Mouse (Mus musculus): ENCODE measurements around the gene Olfr745. TPM values are rescaled to one million over a fixed set of nuclear protein-coding genes. Genes with fewer than 3 reads are reported as not detected.

The Olfr745 gene
- not detected in 2 replicates for polyA plus RNA-seq (2015; fragmentation: Nextera tagmentation; extraction: Ambion mirVana)

- Histone ChIP-seq H3K27ac (replicated peaks) (no peak within 1 kb of the TSS), H3K4me3 (replicated peaks) (no peak within 1 kb of the TSS), H3K4me1 (no peaks in the 10 kb centered on the region), H3K4me2 (no peak within 1 kb of the TSS), H3K27me3 (replicated peaks) (no peaks in the 10 kb centered on the region), H3K9me3 (replicated peaks) (no peaks in the 10 kb centered on the region), H3K36me3 (no peaks in the 10 kb centered on the region), H3K9ac (replicated peaks) (no peak within 1 kb of the TSS)
- ATAC-seq (ENCODE audit: low FRiP score): no peak
- 88% methylated on average over 2 of the region's 2 CpGs for WGBS
Observed at GRCm38 (mm10) chr14:50639088-50639487, at the start of gene Olfr745. Olfr745 (plus strand) TSS chr14:50639388.

GRCm38 (mm10) chr14:50614579-50614978 lies 24.6 kb upstream of the Olfr745 start, which contains the start of gene Olfr744:
Olfr744 (plus strand) TSS chr14:50614879.
- Histone ChIP-seq H3K4me1 (no peaks in the 10 kb centered on the region), H3K4me3 (replicated peaks) (no peak within 1 kb of the TSS), H3K27me3 (replicated peaks) (no peaks in the 10 kb centered on the region), H3K27ac (replicated peaks) (no peak within 1 kb of the TSS), H3K36me3 (no peaks in the 10 kb centered on the region), H3K4me2 (no peak within 1 kb of the TSS), H3K9ac (replicated peaks) (no peak within 1 kb of the TSS), H3K9me3 (replicated peaks) (no peaks in the 10 kb centered on the region)
- no peak for ATAC-seq (ENCODE audit: low FRiP score)
- 95% methylated on average over 2 of the region's 2 CpGs for WGBS

GRCm38 (mm10) chr14:50646783-50647182 lies 7.6 kb downstream of the Olfr745 start, which contains the start of gene Olfr746:
Olfr746 (plus strand) TSS chr14:50647083.
- H3K4me2 ChIP-seq: no peak within 1 kb of the TSS
- H3K4me1 ChIP-seq: no peaks in the 10 kb centered on the region
- no peaks in the 10 kb centered on the region for H3K9me3 ChIP-seq (replicated peaks)
- H3K27me3 ChIP-seq (replicated peaks): no peaks in the 10 kb centered on the region
- no peak within 1 kb of the TSS for H3K9ac ChIP-seq (replicated peaks)
- no peak for ATAC-seq (ENCODE audit: low FRiP score)
- no peak within 1 kb of the TSS for H3K4me3 ChIP-seq (replicated peaks)
- H3K27ac ChIP-seq (replicated peaks): no peak within 1 kb of the TSS
- no peaks in the 10 kb centered on the region for H3K36me3 ChIP-seq

- H3K4me1 ChIP-seq: no peaks in the 10 kb centered on the region
- no peaks in the 10 kb centered on the region for H3K36me3 ChIP-seq
- H3K27me3 ChIP-seq (replicated peaks): no peaks in the 10 kb centered on the region
- no peak within 1 kb of the TSS for H3K4me2 ChIP-seq
- no peaks in the 10 kb centered on the region for H3K9me3 ChIP-seq (replicated peaks)
- no peak within 1 kb of the TSS for H3K9ac ChIP-seq (replicated peaks)
- H3K27ac ChIP-seq (replicated peaks): no peak within 1 kb of the TSS
- WGBS: 95% methylated on average over 3 of the region's 3 CpGs
- H3K4me3 ChIP-seq (replicated peaks): no peak within 1 kb of the TSS
- no peak for ATAC-seq (ENCODE audit: low FRiP score)
Observed at GRCm38 (mm10) chr14:50693106-50693505, 53.9 kb downstream of the Olfr745 start, which contains the start of gene Olfr747. Olfr747 (minus strand) TSS chr14:50693206.

Other genes with a start within 250 kb of the Olfr745 start
- gene Olfr738, start 231.8 kb upstream of the Olfr745 start, polyA plus RNA-seq (2015; fragmentation: Nextera tagmentation; extraction: Ambion mirVana): not detected in 2 replicates
- gene Olfr739, start 220.8 kb upstream of the Olfr745 start, polyA plus RNA-seq (2015; fragmentation: Nextera tagmentation; extraction: Ambion mirVana): not detected in 2 replicates
- gene Olfr740, start 193.8 kb upstream of the Olfr745 start, polyA plus RNA-seq (2015; fragmentation: Nextera tagmentation; extraction: Ambion mirVana): not detected in 2 replicates
- gene Olfr741, start 166.7 kb upstream of the Olfr745 start, polyA plus RNA-seq (2015; fragmentation: Nextera tagmentation; extraction: Ambion mirVana): not detected in 2 replicates
- not detected in 2 replicates for gene Olfr742, start 135.8 kb upstream of the Olfr745 start, polyA plus RNA-seq (2015; fragmentation: Nextera tagmentation; extraction: Ambion mirVana)
- not detected in 2 replicates for gene Olfr743, start 117.5 kb upstream of the Olfr745 start, polyA plus RNA-seq (2015; fragmentation: Nextera tagmentation; extraction: Ambion mirVana)
- gene Olfr744, start 24.5 kb upstream of the Olfr745 start, polyA plus RNA-seq (2015; fragmentation: Nextera tagmentation; extraction: Ambion mirVana): not detected in 2 replicates
- not detected in 2 replicates for gene Olfr746, start 7.7 kb downstream of the Olfr745 start, polyA plus RNA-seq (2015; fragmentation: Nextera tagmentation; extraction: Ambion mirVana)
- not detected in 2 replicates for gene Olfr747, start 53.8 kb downstream of the Olfr745 start, polyA plus RNA-seq (2015; fragmentation: Nextera tagmentation; extraction: Ambion mirVana)
- not detected in 2 replicates for gene Olfr748, start 68.0 kb downstream of the Olfr745 start, polyA plus RNA-seq (2015; fragmentation: Nextera tagmentation; extraction: Ambion mirVana)
- gene Olfr749, start 105.7 kb downstream of the Olfr745 start, polyA plus RNA-seq (2015; fragmentation: Nextera tagmentation; extraction: Ambion mirVana): not detected in 2 replicates
- gene Ttc5, start 146.1 kb downstream of the Olfr745 start, polyA plus RNA-seq (2015; fragmentation: Nextera tagmentation; extraction: Ambion mirVana): 114 and 119 TPM in 2 replicates
- not detected in 2 replicates for gene Ccnb1ip1, start 168.3 kb downstream of the Olfr745 start, polyA plus RNA-seq (2015; fragmentation: Nextera tagmentation; extraction: Ambion mirVana)
- 43.6 and 48.7 TPM in 2 replicates for gene Parp2, start 168.5 kb downstream of the Olfr745 start, polyA plus RNA-seq (2015; fragmentation: Nextera tagmentation; extraction: Ambion mirVana)
- 3.1 and 4.0 TPM in 2 replicates for gene Tep1, start 231.2 kb downstream of the Olfr745 start, polyA plus RNA-seq (2015; fragmentation: Nextera tagmentation; extraction: Ambion mirVana)

All from neural tube, embryonic 15.5 days (tissue).